Mouse (Mus musculus) frontal cortex, adult 2 months (tissue): ENCODE measurements around the gene Gtf3c3. TPM values are rescaled to one million over a fixed set of nuclear protein-coding genes. Genes with fewer than 3 reads are reported as not detected.

Source experiments
- polyA plus RNA-seq: library from polyadenylated mRNA; depleted of rRNA; stranded (reverse); fragments of >200 nt; gene quantifications from 2 replicates; pipeline ENCODE4 v1.2.3, GENCODE M21; 2012; rRNA removed

Gene Gtf3c3
- polyA plus RNA-seq, 1 experiment, result 19.3 TPM

Other genes with a start within 250 kb of the Gtf3c3 start
- 7.8 and 8.3 TPM in 2 replicates for gene Hecw2, start 243.8 kb downstream of the Gtf3c3 start, polyA plus RNA-seq
- 0.10 and 0.15 TPM in 2 replicates for gene Ccdc150, start 188.3 kb downstream of the Gtf3c3 start, polyA plus RNA-seq
- 11.2 and 11.5 TPM in 2 replicates for gene Pgap1, start 118.7 kb upstream of the Gtf3c3 start, polyA plus RNA-seq